Mouse (Mus musculus) Muller cell, postnatal 12 days (primary cell): ENCODE measurements around the gene Astn2.

Source experiments
- DNase-seq: peaks from one replicate; pipeline ENCODE4 v3.0.0-alpha.2; 2015; ENCODE audit errors: inconsistent ontology term

Astn2 gene

GRCm38 (mm10) chr4:66310315-66311020 lies 93.9 kb downstream of the Astn2 start:
- DNase-seq = no peak

- DNase-seq = no peak
Observed at GRCm38 (mm10) chr4:66306377-66306776, 98.0 kb downstream of the Astn2 start.

DNA sequence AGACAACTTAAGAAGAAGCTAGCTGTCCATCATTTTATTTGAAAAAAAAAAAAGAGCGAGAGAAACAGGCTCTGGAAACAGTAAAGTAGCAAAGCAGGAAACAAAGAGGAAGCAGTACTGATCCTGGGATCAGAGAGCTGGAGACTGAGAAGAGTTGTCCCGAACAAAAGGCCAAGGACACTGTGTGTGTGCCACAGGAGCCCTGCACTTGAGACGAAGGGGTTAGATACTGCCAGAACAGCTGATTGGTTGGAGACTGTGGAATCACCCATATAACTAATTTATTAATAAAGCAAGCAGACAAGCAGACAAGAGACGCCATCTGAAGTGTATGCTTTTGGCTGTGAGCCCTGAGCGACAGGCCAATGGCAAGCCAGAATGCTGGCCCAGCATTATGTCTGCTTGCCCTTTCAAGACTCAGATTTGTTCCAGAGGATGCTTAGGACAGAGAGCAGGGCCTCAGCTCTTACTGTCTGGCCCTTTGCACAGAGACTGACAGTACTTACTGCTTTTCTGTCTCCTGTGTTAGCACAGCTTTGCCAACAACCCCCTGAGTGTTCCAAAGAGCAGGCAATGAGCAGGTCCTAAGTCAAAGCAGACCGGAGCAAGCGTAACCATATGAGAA lies 101.6 kb downstream of the Astn2 start:
- DNase-seq = no peak

DNA sequence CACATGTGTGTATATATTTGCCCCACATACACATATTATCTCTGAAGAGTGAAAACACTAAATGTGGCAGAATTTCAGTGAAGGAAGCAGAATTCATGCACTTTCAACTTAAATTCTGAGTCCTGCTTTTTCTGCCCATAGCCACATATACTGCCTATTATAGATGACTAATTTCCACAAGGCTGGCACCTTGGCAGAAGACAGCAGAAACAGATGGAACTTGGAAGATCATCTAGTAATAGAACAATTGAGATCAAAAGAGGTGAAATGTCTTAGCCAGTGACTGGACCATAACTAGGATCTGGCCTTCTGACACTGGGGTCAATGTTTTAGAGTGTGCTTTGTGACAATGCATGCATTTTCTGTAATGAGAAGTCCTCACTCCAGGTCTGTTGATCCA lies 119.4 kb downstream of the Astn2 start:
- no peak for DNase-seq

- DNase-seq = peak; percentile 84
Observed at GRCm38 (mm10) chr4:66276096-66276495, 128.3 kb downstream of the Astn2 start.

DNA sequence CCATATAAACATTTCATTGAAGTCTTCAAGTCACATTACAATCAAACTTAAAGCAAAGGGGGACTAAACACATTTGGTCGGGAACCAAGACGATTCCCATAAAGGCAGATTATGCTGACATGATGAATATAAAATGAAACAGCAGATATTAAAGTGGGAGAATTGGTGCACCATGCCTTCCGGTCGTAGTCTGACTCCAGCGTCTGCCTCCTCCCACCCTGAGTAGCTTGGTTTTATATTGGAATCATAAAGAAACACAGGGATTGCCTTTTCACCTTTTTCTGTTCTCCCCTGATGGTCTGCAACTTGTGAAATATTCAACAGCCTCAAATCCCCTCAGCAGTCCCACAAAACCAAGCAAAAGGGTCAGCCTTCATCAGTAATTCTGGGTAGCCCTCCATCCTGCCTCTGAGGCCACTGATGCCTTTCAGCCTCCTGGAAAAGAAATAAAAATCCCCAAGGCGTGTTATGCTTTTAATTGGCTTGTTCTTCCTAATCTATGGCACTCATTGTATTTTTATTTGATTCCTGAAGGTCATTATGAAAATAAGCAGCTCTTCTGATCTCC lies 132.8 kb downstream of the Astn2 start:
- no peak for DNase-seq

DNA sequence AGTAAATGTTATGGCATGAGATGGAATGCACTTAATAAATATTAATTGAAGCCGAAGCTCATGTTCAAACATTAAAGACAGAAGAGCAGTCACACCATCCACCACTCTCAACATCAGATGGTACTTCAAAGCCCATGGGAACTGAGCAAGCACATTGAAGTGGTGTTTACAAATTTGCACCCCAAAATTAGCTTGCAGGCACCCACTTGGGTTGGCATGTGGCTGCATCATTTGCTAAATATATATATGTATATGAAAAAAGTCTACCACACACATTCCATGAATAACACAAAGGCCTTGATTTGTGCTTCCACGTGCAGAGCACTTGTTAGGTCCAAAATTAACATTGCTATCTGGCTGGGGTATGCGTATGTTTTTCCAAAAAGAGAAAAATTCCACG lies 140.4 kb downstream of the Astn2 start:
- DNase-seq = no peak

DNA sequence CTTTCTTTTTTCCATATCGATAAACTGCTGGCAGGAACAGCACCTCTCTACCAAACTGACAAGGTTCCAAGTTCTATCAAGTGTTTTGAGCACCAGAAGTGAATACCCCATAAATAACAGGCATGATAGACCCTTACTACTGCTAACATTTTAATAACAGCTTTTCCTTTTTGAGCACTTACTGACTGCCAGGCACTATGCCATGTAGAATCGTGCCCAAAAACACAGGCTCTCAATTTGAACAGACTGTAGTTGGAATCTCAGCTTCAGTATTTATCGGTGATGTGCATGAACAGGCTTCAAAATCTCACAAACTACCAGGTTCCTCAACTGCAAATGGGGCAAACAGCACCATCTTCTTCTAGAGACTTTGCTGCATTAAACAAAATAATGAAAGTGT lies 143.1 kb downstream of the Astn2 start:
- DNase-seq = no peak

DNA sequence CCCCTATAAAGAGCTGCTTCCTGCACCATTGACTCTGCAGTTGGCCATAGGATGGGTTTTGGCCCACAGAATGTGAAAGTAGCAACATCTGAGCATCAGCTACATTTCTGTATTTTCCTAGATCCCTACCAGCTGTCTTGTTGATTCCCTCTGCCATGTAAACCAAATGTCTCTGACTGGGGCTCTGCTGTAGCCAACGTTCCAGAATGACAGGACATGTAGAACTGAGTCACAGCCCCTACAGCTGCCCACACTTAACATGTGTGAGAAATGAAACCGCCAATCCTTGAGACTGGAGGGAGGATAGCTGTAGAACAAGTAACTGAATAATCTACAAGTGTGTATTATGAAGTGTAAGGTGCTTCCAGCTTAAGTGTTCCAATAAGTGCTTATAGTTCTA lies 145.5 kb downstream of the Astn2 start:
- DNase-seq = no peak

DNA sequence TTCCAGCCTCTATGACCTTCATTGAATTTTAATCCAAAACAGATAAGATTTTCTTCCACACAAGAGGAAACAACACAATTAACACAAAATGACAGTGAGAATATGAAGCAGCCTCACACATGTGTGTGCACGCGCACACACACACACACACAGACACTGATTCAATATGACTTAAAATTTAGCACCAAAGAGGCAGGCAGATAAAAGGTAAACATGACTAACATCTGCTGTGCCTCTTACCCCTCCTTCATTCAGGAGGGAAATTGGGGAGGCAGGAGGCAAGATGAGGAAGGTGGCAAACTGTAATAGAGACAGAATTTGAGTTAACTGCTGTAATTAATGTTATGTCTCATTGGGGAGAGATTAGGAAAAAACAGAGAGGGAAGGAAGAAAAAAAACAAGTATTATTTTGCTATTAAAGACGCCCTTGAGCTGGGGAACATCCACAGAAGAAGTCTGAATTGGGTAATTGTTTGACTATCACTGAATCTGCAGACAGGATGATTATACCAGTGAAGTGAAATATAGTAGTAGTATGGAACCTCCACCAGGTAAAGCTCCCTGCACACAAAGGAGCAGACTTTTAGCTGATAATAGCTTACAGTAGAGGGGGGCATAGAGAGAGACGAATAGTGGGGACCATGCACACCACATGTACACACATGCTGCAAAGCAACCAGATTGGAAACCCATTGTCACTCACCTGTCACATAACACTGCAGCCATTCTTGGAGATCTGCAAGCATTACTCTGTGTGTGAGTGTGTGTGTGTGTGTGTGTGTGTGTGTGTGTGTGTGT lies 149.5 kb downstream of the Astn2 start:
- DNase-seq = no peak

GRCm38 (mm10) chr4:66248521-66248920 lies 155.9 kb downstream of the Astn2 start:
- DNase-seq = peak; percentile 22

- DNase-seq = no peak
Observed at GRCm38 (mm10) chr4:66242683-66243082, 161.7 kb downstream of the Astn2 start.

DNA sequence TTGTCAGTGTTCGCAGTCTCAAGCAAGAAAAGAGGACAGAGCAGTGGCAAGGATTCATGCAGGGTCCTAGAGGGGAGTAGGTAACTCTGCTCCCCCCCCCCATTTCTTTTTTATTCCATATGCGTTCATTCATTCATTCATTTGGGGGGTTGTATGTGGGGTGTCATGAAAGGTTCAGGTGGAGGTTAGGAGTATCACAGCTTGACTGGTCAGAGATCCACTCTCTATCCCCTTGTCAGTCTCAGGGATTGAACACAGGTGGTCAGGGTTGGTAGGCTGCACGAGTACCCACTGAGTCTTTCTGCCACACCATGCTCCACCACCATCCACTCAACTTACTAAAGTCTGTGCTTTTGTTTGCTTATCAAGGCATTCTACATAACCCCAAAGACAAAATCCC lies 171.6 kb downstream of the Astn2 start:
- no peak for DNase-seq

DNA sequence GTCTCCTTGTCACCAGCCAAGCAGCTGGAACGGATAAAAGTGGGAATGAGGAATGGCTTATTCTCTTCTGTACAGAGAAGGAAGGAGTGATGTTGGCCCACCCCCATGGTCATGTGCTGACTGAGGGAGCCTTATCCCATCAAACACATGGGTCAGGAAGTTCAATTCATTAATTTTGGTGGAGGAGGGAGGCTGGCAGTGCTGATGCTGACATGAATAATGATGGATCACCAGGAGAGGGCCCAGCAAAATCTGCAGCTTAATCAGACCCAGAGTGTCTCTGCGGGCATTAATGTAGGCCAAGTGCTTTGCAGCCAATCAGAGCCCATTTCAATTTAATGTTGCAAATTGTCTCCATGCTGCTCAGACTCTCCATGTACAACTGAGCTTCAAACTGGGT lies 172.1 kb downstream of the Astn2 start:
- no peak for DNase-seq

DNA sequence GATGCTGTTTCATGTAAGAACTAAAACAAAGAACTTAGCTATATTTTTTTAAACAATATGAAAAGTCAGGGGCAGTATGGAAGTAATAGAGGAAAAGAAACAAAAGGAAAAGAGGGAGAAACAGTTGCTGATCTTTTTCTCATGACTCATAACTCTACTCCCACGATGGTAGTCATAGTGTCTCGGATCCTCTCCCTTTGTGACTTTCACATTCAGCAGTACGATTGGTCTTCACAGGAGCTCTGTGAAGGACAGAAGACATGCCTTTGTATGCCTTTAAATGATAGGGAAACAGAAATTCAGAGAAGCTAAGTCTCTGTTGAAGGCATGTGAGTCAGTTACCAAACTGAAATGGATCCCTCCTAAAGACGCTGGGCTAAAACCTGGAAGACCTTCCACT lies 173.7 kb downstream of the Astn2 start:
- no peak for DNase-seq

DNA sequence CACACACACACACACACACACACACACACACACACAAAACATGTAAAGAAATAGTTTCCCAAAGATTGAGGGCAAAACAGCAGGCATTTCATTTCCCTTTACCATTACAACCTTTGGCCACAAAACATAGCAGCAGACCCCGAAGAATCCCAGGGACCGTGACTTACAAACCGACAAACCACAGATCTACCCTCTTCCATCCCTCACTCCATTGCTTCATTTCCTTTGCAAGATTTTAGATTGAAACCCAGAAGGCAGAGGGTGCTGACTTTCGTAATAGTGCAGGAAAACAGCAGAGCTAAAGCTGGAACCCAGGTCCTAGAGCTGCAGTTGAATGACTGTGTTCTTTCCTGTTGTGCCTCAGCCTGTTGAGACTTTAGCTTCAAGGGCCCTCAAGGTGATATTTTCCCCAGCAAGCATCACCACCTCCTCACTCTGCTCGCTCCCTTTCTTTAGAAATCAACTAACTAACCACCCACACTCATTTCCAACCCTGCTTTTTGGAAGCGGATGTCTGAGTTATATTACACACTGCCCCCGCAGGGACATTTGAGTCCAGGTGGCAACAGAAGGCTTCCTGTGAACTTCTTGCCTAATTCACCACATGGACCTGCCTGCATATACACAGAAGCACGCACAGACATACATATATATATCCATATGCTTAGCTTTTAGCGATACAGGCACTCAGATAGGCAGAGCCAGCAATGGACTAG lies 181.7 kb downstream of the Astn2 start:
- no peak for DNase-seq

DNA sequence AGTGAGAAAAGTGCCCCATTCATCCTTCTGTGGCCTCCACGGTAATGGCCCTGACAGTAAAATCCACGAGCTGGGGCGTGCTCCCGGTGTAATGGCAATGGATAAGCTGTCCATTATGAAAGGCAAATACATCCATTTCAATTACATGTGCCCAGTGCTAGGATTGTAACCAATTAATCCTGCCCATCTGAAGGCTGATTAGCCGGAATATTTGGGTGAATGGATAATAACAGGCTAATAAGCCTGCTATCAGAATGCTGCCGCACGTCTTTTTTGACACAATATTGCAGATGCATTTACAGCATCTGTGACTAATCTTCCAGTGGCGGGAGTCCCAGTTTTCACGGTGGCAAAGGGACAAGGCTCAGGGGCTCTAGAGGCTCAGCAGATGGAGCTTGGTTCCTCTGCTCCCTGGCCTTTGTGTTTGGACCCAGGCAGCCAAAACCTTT lies 189.2 kb downstream of the Astn2 start:
- DNase-seq = peak; percentile 52

DNA sequence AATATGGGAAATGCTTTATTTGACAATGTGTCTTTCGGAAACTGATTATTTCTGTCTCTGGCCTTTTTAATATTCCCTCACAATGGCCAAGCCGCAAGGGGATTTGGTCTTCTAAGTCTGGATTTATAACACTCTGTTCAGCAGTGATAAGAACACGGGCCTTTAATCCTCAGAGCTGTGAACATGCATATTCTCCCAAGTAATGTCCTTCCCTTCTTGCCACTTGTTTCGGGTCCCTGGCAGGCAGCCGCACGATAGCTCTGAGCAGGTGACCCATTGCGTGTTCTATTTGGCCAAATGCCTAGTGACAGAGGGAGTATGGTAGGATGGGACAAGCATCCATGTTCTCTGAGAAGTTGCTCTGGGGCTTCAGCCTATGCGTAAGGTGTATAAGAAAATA lies 214.8 kb downstream of the Astn2 start:
- no peak for DNase-seq

DNA sequence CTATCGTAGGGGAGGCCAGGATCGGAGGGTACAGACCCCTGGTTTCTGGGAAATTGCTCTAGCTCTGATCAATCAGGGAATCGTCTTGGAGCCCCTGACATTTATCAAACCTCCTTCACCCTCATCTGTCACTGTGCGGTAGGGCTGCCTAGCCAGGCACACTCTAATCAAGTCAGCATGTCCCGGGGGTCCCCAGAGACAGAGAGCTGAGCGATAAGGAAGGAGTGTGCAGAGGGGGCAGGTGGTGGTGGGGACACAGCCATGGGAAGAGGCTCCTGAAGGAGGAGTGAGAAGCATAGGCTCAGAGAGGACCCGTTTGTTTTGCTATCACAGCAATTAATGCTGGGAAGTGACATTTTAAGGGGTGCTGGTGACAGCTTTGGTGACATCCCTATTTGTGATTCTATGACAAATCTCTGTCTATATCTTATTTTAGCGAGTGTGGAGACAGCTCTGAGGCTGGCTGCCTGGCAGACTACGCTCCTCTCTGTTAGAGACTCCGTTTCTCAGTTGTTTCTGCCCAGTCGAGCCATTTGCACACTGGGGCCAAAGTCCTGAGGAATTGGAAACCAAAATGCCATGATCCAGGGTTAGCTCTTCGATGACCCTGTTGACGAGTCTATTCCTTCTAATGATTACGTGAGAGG lies 228.4 kb downstream of the Astn2 start:
- DNase-seq = no peak

DNA sequence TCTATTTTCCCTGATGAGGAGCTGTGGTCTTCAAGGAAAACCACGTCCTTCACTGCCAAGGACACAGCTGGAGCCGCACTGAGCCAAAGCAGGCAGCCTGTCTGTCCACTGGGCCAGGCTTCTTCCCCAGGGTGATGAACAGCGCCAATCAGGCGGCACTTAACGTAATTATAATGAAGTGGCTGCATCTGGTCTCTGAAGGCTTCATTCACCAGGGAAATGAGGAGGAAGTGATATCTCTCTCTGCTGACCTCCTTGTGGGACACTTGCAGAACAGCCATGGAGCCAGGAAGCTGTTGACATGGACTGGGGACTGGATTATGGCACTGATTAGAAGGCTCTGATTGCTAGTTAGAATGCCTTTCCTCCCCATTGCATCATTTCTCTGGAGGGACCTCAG lies 232.8 kb downstream of the Astn2 start:
- DNase-seq = peak; percentile 24

DNA sequence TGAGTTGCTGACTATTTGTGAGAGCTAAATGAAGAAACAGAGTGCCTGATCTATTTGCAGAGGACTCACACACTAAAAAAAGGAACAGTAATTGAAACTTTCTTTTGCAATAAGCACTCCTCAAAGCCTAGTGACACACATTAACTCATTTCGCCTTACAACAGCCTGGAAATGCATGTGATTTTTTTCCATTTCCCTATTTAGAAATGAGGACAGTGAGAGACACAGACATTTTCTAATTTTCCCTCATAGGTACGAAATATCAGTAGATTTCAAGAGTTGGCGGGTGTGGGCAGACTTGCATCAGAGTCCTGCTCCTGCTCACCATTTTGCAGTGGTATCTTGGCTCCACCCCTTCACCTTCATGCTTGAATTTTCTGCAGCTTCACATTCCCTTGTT lies 233.6 kb downstream of the Astn2 start:
- DNase-seq = no peak
